Mouse (Mus musculus): Measurements from ENCODE around the gene Mroh2a. TPM values are rescaled to one million over a fixed set of nuclear protein-coding genes. Genes with fewer than 3 reads are reported as not detected.

Mroh2a gene
- total RNA-seq, 1 experiment from 2014 or later, result 0.05 TPM

GRCm38 (mm10) chr1:88230981-88231802, 4.4 kb downstream of the Mroh2a start:
- no peak for ATAC-seq (replicated peaks in 1 of 2; ENCODE audit: insufficient read depth in 1 of 2, low FRiP score in 2 of 2, low TSS enrichment in 1 of 2, low read depth in 1 of 2, poor library complexity in 2 of 2, severe bottlenecking in 2 of 2)

DNA sequence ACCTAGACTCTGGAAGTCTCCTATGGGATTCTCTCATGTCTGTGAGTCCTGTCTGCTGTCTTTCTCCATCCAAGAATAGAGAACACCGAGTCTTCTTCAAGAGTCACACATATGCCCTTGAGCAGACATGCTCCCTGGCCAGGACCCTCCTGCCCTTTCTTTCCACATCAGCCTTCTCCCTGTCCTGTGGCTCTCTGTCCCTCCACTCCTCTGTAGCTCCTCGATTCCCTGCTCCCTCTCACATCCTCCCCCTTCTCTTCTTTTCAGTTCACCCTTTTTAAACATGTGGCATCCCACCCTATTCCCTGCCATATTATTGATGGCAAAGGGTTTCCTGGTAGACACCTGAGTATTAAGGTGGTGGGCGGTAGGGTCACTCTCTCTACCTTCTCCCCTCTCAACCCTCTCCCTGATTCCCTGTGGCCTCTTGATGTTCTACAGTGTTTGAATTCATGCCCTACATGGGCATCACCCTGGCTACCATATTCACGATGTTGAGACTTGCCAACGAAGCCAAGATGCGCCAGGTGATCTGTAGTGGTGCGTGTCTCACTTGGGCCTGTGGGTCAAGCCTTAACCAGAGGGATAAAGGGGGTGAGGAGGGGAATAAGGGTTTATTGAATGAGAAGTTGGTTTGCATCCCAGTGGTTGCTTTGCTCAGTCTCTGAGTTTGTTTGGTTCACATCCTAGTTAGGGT, 5.2 kb downstream of the Mroh2a start:
- ATAC-seq (replicated peaks in 1 of 2; ENCODE audit: insufficient read depth in 1 of 2, low FRiP score in 2 of 2, low TSS enrichment in 1 of 2, low read depth in 1 of 2, poor library complexity in 2 of 2, severe bottlenecking in 2 of 2), result no peak

GRCm38 (mm10) chr1:88232664-88233380, 6.0 kb downstream of the Mroh2a start:
- ATAC-seq (replicated peaks in 1 of 2; ENCODE audit: insufficient read depth in 1 of 2, low FRiP score in 2 of 2, low TSS enrichment in 1 of 2, low read depth in 1 of 2, poor library complexity in 2 of 2, severe bottlenecking in 2 of 2), result no peak

DNA sequence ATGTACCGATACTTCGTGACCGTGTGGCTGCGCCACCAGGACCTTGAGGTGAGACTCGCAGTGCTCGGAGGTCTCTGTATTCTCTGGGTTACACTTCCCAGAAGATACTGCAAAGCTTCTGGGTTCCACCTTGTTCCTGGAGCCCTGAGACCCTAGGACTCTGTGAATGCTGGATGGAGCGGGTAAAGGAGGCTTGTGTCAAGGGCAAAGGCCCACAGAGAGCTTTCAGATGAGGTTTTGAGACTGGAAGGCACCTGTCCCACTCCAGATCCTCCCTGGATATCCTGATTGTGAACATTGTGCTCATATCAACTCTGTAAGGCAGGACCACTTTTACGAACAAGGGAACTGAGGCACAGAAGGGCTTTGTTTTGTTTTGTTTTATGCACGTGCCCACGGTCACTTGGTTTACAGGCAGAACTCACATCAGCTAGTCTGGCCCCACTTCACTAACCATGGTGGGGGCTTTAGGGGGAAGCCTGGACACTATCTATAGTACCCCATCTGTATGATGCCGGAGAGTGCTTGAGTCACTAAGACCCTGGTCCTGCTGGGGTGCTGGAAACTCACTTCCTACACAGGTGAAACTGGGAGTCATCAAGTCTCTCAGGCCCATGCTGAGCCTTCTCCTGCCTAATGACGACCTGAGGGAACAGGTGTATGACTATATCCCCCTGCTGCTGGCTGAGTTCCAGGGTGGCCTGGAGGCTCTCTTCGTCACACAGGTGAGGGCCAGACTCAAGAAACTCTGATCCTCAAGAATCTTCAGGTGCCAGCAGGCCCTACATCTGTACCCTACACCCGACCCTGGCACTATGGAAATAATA, 6.8 kb downstream of the Mroh2a start:
- no peak for ATAC-seq (replicated peaks in 1 of 2; ENCODE audit: insufficient read depth in 1 of 2, low FRiP score in 2 of 2, low TSS enrichment in 1 of 2, low read depth in 1 of 2, poor library complexity in 2 of 2, severe bottlenecking in 2 of 2)

DNA sequence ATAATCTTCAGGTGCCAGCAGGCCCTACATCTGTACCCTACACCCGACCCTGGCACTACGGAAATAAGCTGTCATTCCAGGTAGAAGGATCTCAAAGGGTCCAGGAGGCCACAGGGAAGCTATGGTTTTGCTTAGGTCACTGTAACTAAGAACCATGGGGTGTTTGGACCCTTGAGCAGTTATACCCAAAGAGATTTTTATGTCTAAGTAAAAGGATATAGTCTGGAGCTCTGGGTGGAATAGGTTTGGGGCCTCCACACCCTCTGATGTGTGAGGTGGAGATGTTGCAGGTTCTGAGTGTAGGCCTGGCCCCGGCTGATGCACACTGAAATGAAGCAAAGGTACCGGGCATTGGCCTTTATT, 7.4 kb downstream of the Mroh2a start:
- no peak for ATAC-seq (replicated peaks in 1 of 2; ENCODE audit: insufficient read depth in 1 of 2, low FRiP score in 2 of 2, low TSS enrichment in 1 of 2, low read depth in 1 of 2, poor library complexity in 2 of 2, severe bottlenecking in 2 of 2)

DNA sequence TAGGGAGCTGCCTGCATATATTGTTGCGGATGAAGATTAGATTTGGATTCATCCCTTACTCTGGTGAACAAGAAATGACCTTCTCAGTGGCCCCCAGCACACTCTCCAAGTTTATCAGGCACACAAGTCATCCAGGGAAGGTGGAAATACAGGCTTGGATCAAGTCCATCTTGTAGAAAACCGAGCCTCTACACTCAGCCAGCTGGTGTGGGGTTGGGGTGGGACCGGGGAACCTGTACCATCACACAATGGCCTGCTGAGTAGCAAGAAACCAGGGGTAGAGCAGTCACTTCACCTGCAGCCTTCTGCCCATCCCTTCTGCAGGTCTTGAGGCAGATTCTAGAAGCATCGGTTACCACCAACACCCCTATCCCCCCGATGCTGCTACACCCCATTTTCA, 7.9 kb downstream of the Mroh2a start:
- ATAC-seq (replicated peaks in 1 of 2; ENCODE audit: insufficient read depth in 1 of 2, low FRiP score in 2 of 2, low TSS enrichment in 1 of 2, low read depth in 1 of 2, poor library complexity in 2 of 2, severe bottlenecking in 2 of 2), result no peak

DNA sequence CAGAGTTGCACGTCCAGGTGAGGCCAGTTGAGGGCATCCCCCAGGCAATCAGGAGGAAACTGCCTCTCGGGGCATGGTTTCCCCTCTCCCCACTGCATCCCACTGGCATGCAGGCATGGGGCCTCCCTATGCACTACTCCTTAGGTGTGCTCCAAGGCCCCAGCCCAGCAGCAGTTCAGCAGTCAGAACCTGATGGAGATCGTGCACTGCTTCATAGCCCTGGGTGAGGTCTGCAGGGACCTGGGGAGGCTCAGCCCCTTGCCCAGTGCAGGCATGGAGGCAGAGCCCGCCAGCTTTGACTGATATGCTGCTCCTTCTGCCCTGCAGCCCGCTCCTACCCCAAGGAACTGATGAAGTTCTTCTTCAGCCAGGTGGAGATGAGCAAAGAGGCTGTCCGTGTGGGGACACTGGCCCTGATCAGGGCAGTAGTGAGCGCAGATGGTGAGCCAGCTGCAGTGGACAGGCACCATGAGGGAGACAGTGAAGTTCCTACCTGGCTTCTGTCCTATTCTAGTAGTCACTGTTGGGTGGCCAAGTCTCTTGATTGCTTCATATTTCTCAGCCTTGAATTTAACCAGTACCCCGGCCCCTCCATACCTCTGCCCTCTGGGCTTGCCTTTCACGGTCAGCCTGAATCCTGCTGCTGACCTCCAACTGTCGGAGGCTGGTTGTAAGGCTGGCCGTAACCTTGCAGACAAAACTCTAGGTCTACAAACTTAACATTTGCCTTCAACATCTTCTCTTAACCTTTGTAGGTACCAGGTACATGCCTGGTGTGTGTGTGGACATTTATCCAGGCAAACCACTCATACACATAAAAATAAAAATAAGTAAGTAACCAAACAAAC, 8.5 kb downstream of the Mroh2a start:
- no peak for ATAC-seq (replicated peaks in 1 of 2; ENCODE audit: insufficient read depth in 1 of 2, low FRiP score in 2 of 2, low TSS enrichment in 1 of 2, low read depth in 1 of 2, poor library complexity in 2 of 2, severe bottlenecking in 2 of 2)

DNA sequence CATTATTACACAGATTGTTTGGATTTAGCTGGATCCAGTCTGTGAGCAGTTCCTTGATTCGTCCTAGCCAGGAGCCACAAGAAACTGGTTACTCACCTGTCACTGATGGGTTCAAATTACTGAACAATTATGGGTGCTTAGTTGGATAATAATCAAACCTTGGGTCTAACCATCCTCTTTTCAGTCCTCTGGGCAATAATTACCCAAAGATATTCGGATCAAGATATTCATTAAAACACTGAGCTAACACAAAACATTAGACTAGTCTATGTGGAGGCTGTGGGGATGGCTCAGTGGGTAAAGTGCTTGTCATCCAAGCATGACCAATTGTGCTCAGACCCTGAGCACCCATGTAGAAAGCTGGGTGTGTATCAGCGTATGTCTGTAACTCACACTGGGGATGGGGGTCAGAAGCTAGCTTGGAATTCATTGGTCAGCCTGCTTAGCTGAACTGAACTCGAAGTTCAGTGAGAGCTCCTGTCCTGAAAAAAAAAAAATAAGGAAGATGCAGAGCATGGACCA, 9.2 kb downstream of the Mroh2a start:
- ATAC-seq (replicated peaks in 1 of 2; ENCODE audit: insufficient read depth in 1 of 2, low FRiP score in 2 of 2, low TSS enrichment in 1 of 2, low read depth in 1 of 2, poor library complexity in 2 of 2, severe bottlenecking in 2 of 2), result no peak

GRCm38 (mm10) chr1:88237311-88237710, 10.5 kb downstream of the Mroh2a start:
- ATAC-seq (replicated peaks in 1 of 2; ENCODE audit: insufficient read depth in 1 of 2, low FRiP score in 2 of 2, low TSS enrichment in 1 of 2, low read depth in 1 of 2, poor library complexity in 2 of 2, severe bottlenecking in 2 of 2), result no peak

- ATAC-seq (replicated peaks in 1 of 2; ENCODE audit: insufficient read depth in 1 of 2, low FRiP score in 2 of 2, low TSS enrichment in 1 of 2, low read depth in 1 of 2, poor library complexity in 2 of 2, severe bottlenecking in 2 of 2), result no peak
Observed at GRCm38 (mm10) chr1:88238771-88239170, 12.0 kb downstream of the Mroh2a start.

GRCm38 (mm10) chr1:88240072-88240471, 13.3 kb downstream of the Mroh2a start:
- ATAC-seq (replicated peaks in 1 of 2; ENCODE audit: insufficient read depth in 1 of 2, low FRiP score in 2 of 2, low TSS enrichment in 1 of 2, low read depth in 1 of 2, poor library complexity in 2 of 2, severe bottlenecking in 2 of 2), result no peak

GRCm38 (mm10) chr1:88240579-88240978, 13.8 kb downstream of the Mroh2a start:
- ATAC-seq (replicated peaks in 1 of 2; ENCODE audit: insufficient read depth in 1 of 2, low FRiP score in 2 of 2, low TSS enrichment in 1 of 2, low read depth in 1 of 2, poor library complexity in 2 of 2, severe bottlenecking in 2 of 2), result no peak

DNA sequence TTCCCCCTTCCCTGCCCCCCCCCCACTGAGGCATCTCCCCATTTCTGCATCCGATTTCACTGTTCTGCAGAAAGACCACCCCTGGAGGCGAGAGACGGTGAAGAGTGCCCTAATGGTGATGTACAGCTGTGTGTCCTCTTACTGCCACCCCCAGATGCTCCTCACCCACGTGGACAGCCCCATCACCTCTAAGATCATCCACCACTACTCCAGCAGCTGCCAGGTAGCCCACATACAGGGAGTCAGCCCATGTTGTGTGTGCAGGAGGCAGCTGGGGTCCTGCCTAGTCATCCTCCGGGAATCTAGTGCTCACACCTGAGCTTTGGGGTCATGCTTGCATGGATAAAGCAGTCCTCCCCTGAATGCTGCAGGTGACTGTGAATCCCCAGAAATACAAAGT, 17.1 kb downstream of the Mroh2a start:
- ATAC-seq (replicated peaks in 1 of 2; ENCODE audit: insufficient read depth in 1 of 2, low FRiP score in 2 of 2, low TSS enrichment in 1 of 2, low read depth in 1 of 2, poor library complexity in 2 of 2, severe bottlenecking in 2 of 2), result no peak

DNA sequence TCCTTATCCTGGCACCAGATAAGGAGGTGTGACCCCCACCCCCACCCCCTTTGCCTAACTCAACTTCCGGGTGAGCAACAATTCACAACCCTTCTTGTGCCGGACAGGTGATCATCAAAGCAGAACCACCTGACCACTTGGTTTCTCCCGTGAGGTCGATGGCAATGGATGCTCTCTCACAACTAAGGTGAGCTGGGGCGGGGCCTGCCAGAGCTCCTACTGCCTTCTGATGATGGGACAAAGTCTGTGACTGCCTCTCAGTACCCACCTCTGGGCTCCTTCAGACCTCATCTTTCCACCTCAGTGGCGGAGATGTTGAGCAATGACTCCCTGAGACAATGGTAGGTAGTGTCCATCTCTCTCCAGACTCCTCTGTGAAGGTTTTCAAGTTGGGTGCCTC, 19.1 kb downstream of the Mroh2a start:
- ATAC-seq (replicated peaks in 1 of 2; ENCODE audit: insufficient read depth in 1 of 2, low FRiP score in 2 of 2, low TSS enrichment in 1 of 2, low read depth in 1 of 2, poor library complexity in 2 of 2, severe bottlenecking in 2 of 2), result no peak

DNA sequence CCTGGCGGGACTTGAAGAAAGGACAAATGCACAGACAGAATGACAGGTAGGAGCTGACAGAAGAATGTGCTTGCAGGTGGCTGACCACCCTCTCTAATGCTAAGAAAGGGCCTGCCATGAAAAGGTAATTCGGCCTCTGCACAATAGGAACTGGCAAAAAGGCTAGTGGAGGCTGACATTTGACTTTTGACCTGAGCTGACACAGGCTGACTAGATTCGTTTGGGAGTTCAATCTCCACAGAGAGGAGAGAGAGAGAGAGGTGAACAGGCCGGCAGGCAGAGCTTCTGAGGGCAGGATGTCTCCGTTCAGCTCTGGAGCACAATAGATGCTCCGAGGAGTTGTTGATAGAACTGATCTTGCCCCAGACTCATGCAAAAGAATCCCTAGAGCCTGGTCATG, 19.6 kb downstream of the Mroh2a start:
- ATAC-seq (replicated peaks in 1 of 2; ENCODE audit: insufficient read depth in 1 of 2, low FRiP score in 2 of 2, low TSS enrichment in 1 of 2, low read depth in 1 of 2, poor library complexity in 2 of 2, severe bottlenecking in 2 of 2), result no peak

- ATAC-seq (replicated peaks in 1 of 2; ENCODE audit: insufficient read depth in 1 of 2, low FRiP score in 2 of 2, low TSS enrichment in 1 of 2, low read depth in 1 of 2, poor library complexity in 2 of 2, severe bottlenecking in 2 of 2), result no peak
Observed at GRCm38 (mm10) chr1:88247660-88248059, 20.9 kb downstream of the Mroh2a start.

Data from hematopoietic stem cell, adult 5-6 weeks (primary cell).